Mouse (Mus musculus): ENCODE data around the gene Gm20075. TPM values are rescaled to one million over a fixed set of nuclear protein-coding genes. Genes with fewer than 3 reads are reported as not detected.

Gene Gm20075
- total RNA-seq, 2 experiments from 2014 or later: 8.2 to 8.9 TPM

GRCm38 (mm10) chr13:96040275-96041042, 40.7 kb downstream of the Gm20075 start:
- intact Hi-C loops (cut with DNase I): no loop called here
- Histone ChIP-seq H3K27ac (no peak overlapping the region), H3K4me3 (no peak overlapping the region)
- no peak for TF ChIP-seq CTCF (IDR thresholded peaks at IDR 0.05)
- DNase-seq: no peak

- DNase-seq: no peak
- intact Hi-C loops (cut with DNase I): loop anchor here (10.0 kb wide), 1 partner anchor 555 kb away; no protein-coding TSS in a partner anchor
- no peak overlapping the region for H3K4me3 ChIP-seq
Measured at GRCm38 (mm10) chr13:96039536-96039935, 41.6 kb downstream of the Gm20075 start.

GRCm38 (mm10) chr13:96030368-96031223, 50.6 kb downstream of the Gm20075 start:
- peak; percentile 64 for TF ChIP-seq CTCF (IDR thresholded peaks at IDR 0.05)
- no peak overlapping the region for H3K27ac ChIP-seq
- peak; percentile 42 for DNase-seq
- H3K4me3 ChIP-seq: no peak overlapping the region
- intact Hi-C loops (cut with DNase I): loop anchor here (10.0 kb wide), 1 partner anchor 564 kb away; no protein-coding TSS in a partner anchor

More at GRCm38 (mm10) chr13:96039536-96039935, 41.6 kb downstream of the Gm20075 start:
- no peak overlapping the region for H3K27ac ChIP-seq
- no peak for TF ChIP-seq CTCF (IDR thresholded peaks at IDR 0.05)

Other genes starting within 250 kb of the Gm20075 start
- 1 to 10 TPM in 1 of 2 experiments, under 1 TPM in 1; 0.94 to 1.3 TPM for gene Iqgap2, start 189.5 kb downstream of the Gm20075 start, total RNA-seq (2021)
- not detected for gene Gm17190, start 678 bp upstream of the Gm20075 start, total RNA-seq (2021)
- gene Sv2c, start 51.2 kb upstream of the Gm20075 start, total RNA-seq (2021): under 1 TPM; 0.15 to 0.20 TPM